Mouse (Mus musculus): ENCODE data around the gene Nat8f3. TPM values are rescaled to one million over a fixed set of nuclear protein-coding genes. Genes with fewer than 3 reads are reported as not detected.
"Not testable (repeated sequence)": the region's sequence is repeated elsewhere in the genome, so short reads cannot be mapped to it uniquely, and the experiment has no call there.

Nat8f3 gene
- total and polyA plus RNA-seq, 2 experiments from 2014 or later, result 0.16 to 0.38 TPM

GRCm38 (mm10) chr6:85755705-85756249 lies 9.8 kb downstream of the Nat8f3 start:
- not testable (repeated sequence) for H3K9me3 ChIP-seq (ENCODE audit: low read length); ATAC-seq (ENCODE audit: low FRiP score); DNase-seq (ENCODE audit: low spot score); H3K36me3 ChIP-seq (ENCODE audit: insufficient read depth, low read length); H3K27me3 ChIP-seq (ENCODE audit: insufficient read depth, low read length); H3K4me3 ChIP-seq (ENCODE audit: low read depth, low read length); H3K9ac ChIP-seq (replicated peaks; ENCODE audit: low read length, poor library complexity, severe bottlenecking); H3K4me2 ChIP-seq (ENCODE audit: low read depth, low read length, poor library complexity, severe bottlenecking); H3K4me1 ChIP-seq (ENCODE audit: insufficient read depth, low read length); H3K27ac ChIP-seq (ENCODE audit: low read depth, low read length)
- 55% methylated on average over 3 of the region's 6 CpGs for WGBS

- H3K4me1 ChIP-seq (ENCODE audit: insufficient read depth, low read length); H3K36me3 ChIP-seq (ENCODE audit: insufficient read depth, low read length); ATAC-seq (ENCODE audit: low FRiP score); H3K27me3 ChIP-seq (ENCODE audit: insufficient read depth, low read length); H3K4me3 ChIP-seq (ENCODE audit: low read depth, low read length); H3K4me2 ChIP-seq (ENCODE audit: low read depth, low read length, poor library complexity, severe bottlenecking); H3K9ac ChIP-seq (replicated peaks; ENCODE audit: low read length, poor library complexity, severe bottlenecking); H3K27ac ChIP-seq (ENCODE audit: low read depth, low read length); H3K9me3 ChIP-seq (ENCODE audit: low read length); DNase-seq (ENCODE audit: low spot score): not testable (repeated sequence)
- 79% methylated on average over 9 of the region's 10 CpGs for WGBS
Measured at GRCm38 (mm10) chr6:85713105-85713504, 52.4 kb downstream of the Nat8f3 start, which contains the start of gene Nat8f7. Nat8f7 (minus strand) TSS chr6:85713205.

GRCm38 (mm10) chr6:85709607-85710006 lies 55.9 kb downstream of the Nat8f3 start:
- not testable (repeated sequence) for H3K9ac ChIP-seq (replicated peaks; ENCODE audit: low read length, poor library complexity, severe bottlenecking); H3K4me1 ChIP-seq (ENCODE audit: insufficient read depth, low read length); ATAC-seq (ENCODE audit: low FRiP score); H3K9me3 ChIP-seq (ENCODE audit: low read length); H3K4me3 ChIP-seq (ENCODE audit: low read depth, low read length); H3K4me2 ChIP-seq (ENCODE audit: low read depth, low read length, poor library complexity, severe bottlenecking); DNase-seq (ENCODE audit: low spot score); H3K27ac ChIP-seq (ENCODE audit: low read depth, low read length); H3K36me3 ChIP-seq (ENCODE audit: insufficient read depth, low read length); H3K27me3 ChIP-seq (ENCODE audit: insufficient read depth, low read length)
- WGBS, result no CpG with 5 or more reads among the region's 1 CpGs

GRCm38 (mm10) chr6:85709206-85709605 lies 56.3 kb downstream of the Nat8f3 start:
- not testable (repeated sequence) for H3K27ac ChIP-seq (ENCODE audit: low read depth, low read length); DNase-seq (ENCODE audit: low spot score); ATAC-seq (ENCODE audit: low FRiP score); H3K4me3 ChIP-seq (ENCODE audit: low read depth, low read length); H3K4me2 ChIP-seq (ENCODE audit: low read depth, low read length, poor library complexity, severe bottlenecking); H3K4me1 ChIP-seq (ENCODE audit: insufficient read depth, low read length); H3K9me3 ChIP-seq (ENCODE audit: low read length); H3K9ac ChIP-seq (replicated peaks; ENCODE audit: low read length, poor library complexity, severe bottlenecking); H3K27me3 ChIP-seq (ENCODE audit: insufficient read depth, low read length); H3K36me3 ChIP-seq (ENCODE audit: insufficient read depth, low read length)
- WGBS, result 95% methylated on average over 5 of the region's 5 CpGs

- H3K9me3 ChIP-seq (ENCODE audit: low read length); ATAC-seq (ENCODE audit: low FRiP score); H3K4me3 ChIP-seq (ENCODE audit: low read depth, low read length); H3K9ac ChIP-seq (replicated peaks; ENCODE audit: low read length, poor library complexity, severe bottlenecking); H3K27ac ChIP-seq (ENCODE audit: low read depth, low read length); H3K27me3 ChIP-seq (ENCODE audit: insufficient read depth, low read length); H3K36me3 ChIP-seq (ENCODE audit: insufficient read depth, low read length); DNase-seq (ENCODE audit: low spot score); H3K4me1 ChIP-seq (ENCODE audit: insufficient read depth, low read length); H3K4me2 ChIP-seq (ENCODE audit: low read depth, low read length, poor library complexity, severe bottlenecking): not testable (repeated sequence)
- 74% methylated on average over 2 of the region's 4 CpGs for WGBS
Measured at GRCm38 (mm10) chr6:85701943-85702342, 63.6 kb downstream of the Nat8f3 start.

Small RNAs within 50 kb of the gene (microRNA-seq; reads per million reads assigned to microRNA genes)
- gene Gm27317 (ENCODE audit: borderline number of aligned reads) (not detected), gene Mir6375 (ENCODE audit: borderline number of aligned reads) (not detected)

Other genes starting within 250 kb of the Nat8f3 start
- 15.3 and 19.8 TPM in 2 replicates for gene Alms1, start 178.2 kb downstream of the Nat8f3 start, total RNA-seq (2014; rRNA removed)
- 1.9 and 2.5 TPM in 2 replicates for gene Alms1, start 178.2 kb downstream of the Nat8f3 start, polyA plus RNA-seq (2015; fragmentation: Nextera tagmentation; extraction: Ambion mirVana)
- gene Nat8f7, start 52.5 kb downstream of the Nat8f3 start, total RNA-seq (2014; rRNA removed), result 0.93 TPM in 1 of 2 replicates, not detected in the other
- gene Nat8f7, start 52.5 kb downstream of the Nat8f3 start, polyA plus RNA-seq (2015; fragmentation: Nextera tagmentation; extraction: Ambion mirVana), result 0.17 and 0.21 TPM in 2 replicates
- gene Nat8f6, start 55.2 kb upstream of the Nat8f3 start, total RNA-seq (2014; rRNA removed), result 1.1 TPM in 1 of 2 replicates, not detected in the other
- not detected in 2 replicates for gene Nat8f6, start 55.2 kb upstream of the Nat8f3 start, polyA plus RNA-seq (2015; fragmentation: Nextera tagmentation; extraction: Ambion mirVana)
- 0.49 TPM in 1 of 2 replicates, not detected in the other for gene Nat8f5, start 55.2 kb upstream of the Nat8f3 start, total RNA-seq (2014; rRNA removed)
- gene Nat8f5, start 55.2 kb upstream of the Nat8f3 start, polyA plus RNA-seq (2015; fragmentation: Nextera tagmentation; extraction: Ambion mirVana), result 0.52 and 0.73 TPM in 2 replicates
- 0.49 TPM in 1 of 2 replicates, not detected in the other for gene Nat8, start 66.3 kb upstream of the Nat8f3 start, total RNA-seq (2014; rRNA removed)
- 0.54 and 0.91 TPM in 2 replicates for gene Nat8, start 66.3 kb upstream of the Nat8f3 start, polyA plus RNA-seq (2015; fragmentation: Nextera tagmentation; extraction: Ambion mirVana)
- not detected in 2 replicates for gene Nat8f2, start 103.4 kb upstream of the Nat8f3 start, total RNA-seq (2014; rRNA removed)
- 0.06 TPM in 1 of 2 replicates, not detected in the other for gene Nat8f2, start 103.4 kb upstream of the Nat8f3 start, polyA plus RNA-seq (2015; fragmentation: Nextera tagmentation; extraction: Ambion mirVana)
- 4.9 and 6.2 TPM in 2 replicates for gene Nat8f4, start 139.1 kb upstream of the Nat8f3 start, total RNA-seq (2014; rRNA removed)
- 5.6 and 6.4 TPM in 2 replicates for gene Nat8f4, start 139.1 kb upstream of the Nat8f3 start, polyA plus RNA-seq (2015; fragmentation: Nextera tagmentation; extraction: Ambion mirVana)
- gene Tprkb, start 146.1 kb upstream of the Nat8f3 start, total RNA-seq (2014; rRNA removed), result 43.7 and 44.3 TPM in 2 replicates
- gene Tprkb, start 146.1 kb upstream of the Nat8f3 start, polyA plus RNA-seq (2015; fragmentation: Nextera tagmentation; extraction: Ambion mirVana), result 51.7 and 61.5 TPM in 2 replicates
- gene Nat8f1, start 149.9 kb upstream of the Nat8f3 start, total RNA-seq (2014; rRNA removed), result 9.3 and 11.2 TPM in 2 replicates
- gene Nat8f1, start 149.9 kb upstream of the Nat8f3 start, polyA plus RNA-seq (2015; fragmentation: Nextera tagmentation; extraction: Ambion mirVana), result 19.8 and 19.9 TPM in 2 replicates
- 82.8 and 90.2 TPM in 2 replicates for gene Dusp11, start 195.9 kb upstream of the Nat8f3 start, total RNA-seq (2014; rRNA removed)
- 26.0 and 36.0 TPM in 2 replicates for gene Dusp11, start 195.9 kb upstream of the Nat8f3 start, polyA plus RNA-seq (2015; fragmentation: Nextera tagmentation; extraction: Ambion mirVana)